Mouse (Mus musculus): ENCODE measurements around the gene Cdh1.

- TF ChIP-seq CTCF (IDR thresholded peaks at IDR 0.05; ENCODE audit: low read depth, low read length), result no peak
- TF ChIP-seq POLR2A (IDR thresholded peaks at IDR 0.05; ENCODE audit: insufficient read depth, low read length), result no peak
- TF ChIP-seq EP300 (IDR thresholded peaks at IDR 0.05; ENCODE audit: insufficient read depth, low read depth, low read length), result no peak
These were observed 43.6 kb downstream of the Cdh1 start for GRCm38 (mm10) chr8:106646731-106647130.

All from ES-Bruce4 (cell line).